ENCODE assay signal across 1 mouse cellular context in the genomic region with DNA sequence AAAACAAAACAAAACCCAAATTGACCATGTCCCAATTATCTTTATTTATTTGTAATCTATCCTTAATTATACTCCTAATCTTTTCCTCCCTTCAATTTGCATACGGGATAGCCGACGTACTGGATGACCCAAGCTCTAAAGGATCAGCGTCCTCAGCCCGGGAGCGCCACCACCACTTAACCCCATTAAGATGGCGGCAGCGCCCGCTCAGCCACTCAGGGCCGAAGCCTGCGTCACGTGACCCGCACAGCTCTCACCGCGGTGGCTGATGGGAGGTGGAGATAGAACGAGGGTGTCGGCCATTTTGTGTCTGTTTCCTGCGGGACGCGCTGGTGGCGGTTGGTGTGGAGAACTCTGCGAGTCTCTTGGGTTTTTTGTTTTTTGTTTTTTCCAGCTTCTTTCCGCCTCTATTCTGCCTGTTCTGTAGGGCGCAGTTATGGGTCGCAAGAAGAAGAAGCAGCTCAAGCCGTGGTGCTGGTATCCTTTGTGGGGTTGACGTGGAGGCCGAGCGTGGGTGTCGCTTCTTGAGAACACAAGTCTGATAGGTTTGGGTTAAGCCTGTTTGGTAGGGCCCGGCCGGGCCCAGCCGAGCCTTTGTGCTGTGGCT.
TF ChIP-seq lines count a peak whose summit lies in the region.

Gene Zfp207, plus strand, starts transcription at position 261 of the 607 bp plus-strand sequence.

TF ChIP-seq in myocyte, 11 proteins besides CTCF, POLR2A, EP300 and RAD21 (continued from another document):
- no peak for TF ChIP-seq MAX (IDR thresholded peaks at IDR 0.05; ENCODE audit: low read depth)
- no peak for TF ChIP-seq SRF (IDR thresholded peaks at IDR 0.05; ENCODE audit: control insufficient read depth, insufficient read length, low read depth)
- no peak for TF ChIP-seq TCF3 (IDR thresholded peaks at IDR 0.05; ENCODE audit: insufficient read length, low read depth)
